Mouse (Mus musculus) MEL (cell line): ENCODE measurements around the gene Rbm24. TPM values are rescaled to one million over a fixed set of nuclear protein-coding genes. Genes with fewer than 3 reads are reported as not detected.
A peak's percentile ranks its signal among the peaks of the same experiment; 100 is the strongest.

Experiments used
- DNase-seq: peaks from one replicate; pipeline ENCODE4 v3.0.0; 2011; ENCODE audit warnings: low read depth, low spot score
- H3K27ac ChIP-seq: 2 replicates; pipeline ENCODE4 v1.5.1; 2012; ENCODE audit warnings: low read depth, mild to moderate bottlenecking, control low read depth, low read length, moderate library complexity; ENCODE audit not compliant: control insufficient read depth
- H3K27me3 ChIP-seq, 2 experiments: fragments of 150-350 bp in 1 of 2; sonication (generic) in 1 of 2; 2 replicates each; pipeline ENCODE4 v1.6.1; 2012; ENCODE audit warnings: low read length in 2 of 2, mild to moderate bottlenecking in 2 of 2, improper control_type of control experiment in 1 of 2, moderate library complexity in 1 of 2; ENCODE audit not compliant: insufficient read depth in 2 of 2, control insufficient read depth in 1 of 2
- H3K36me3 ChIP-seq, 2 experiments: 2 replicates each; pipeline ENCODE4 v1.6.1; 2012 to 2014; ENCODE audit warnings: low read length in 2 of 2, improper control_type of control experiment in 1 of 2, inconsistent platforms in 1 of 2, mild to moderate bottlenecking in 1 of 2; ENCODE audit not compliant: insufficient read depth in 2 of 2, control insufficient read depth in 1 of 2
- H3K4me1 ChIP-seq, 2 experiments: fragments of 150-350 bp in 1 of 2; sonication (generic) in 1 of 2; 2 replicates each; pipeline ENCODE4 v1.6.1; 2012; ENCODE audit warnings: low read length in 2 of 2, improper control_type of control experiment in 1 of 2, mild to moderate bottlenecking in 1 of 2; ENCODE audit not compliant: insufficient read depth in 2 of 2, control insufficient read depth in 1 of 2
- H3K4me3 ChIP-seq, 2 experiments: fragments of 150-350 bp in 1 of 2; sonication (generic) in 1 of 2; 2 replicates each; pipeline ENCODE4 v1.5.1; 2012; ENCODE audit warnings: low read depth in 2 of 2, low read length in 2 of 2, mild to moderate bottlenecking in 2 of 2, moderate library complexity in 2 of 2, control low read depth in 1 of 2, improper control_type of control experiment in 1 of 2; ENCODE audit not compliant: control insufficient read depth in 1 of 2, insufficient read depth in 1 of 2
- H3K79me2 ChIP-seq: 2 replicates; pipeline ENCODE4 v1.6.1; 2012; ENCODE audit warnings: mild to moderate bottlenecking, low read length, moderate library complexity; ENCODE audit not compliant: control insufficient read depth, poor library complexity, insufficient read depth
- H3K9ac ChIP-seq: 2 replicates; pipeline ENCODE4 v1.6.1; 2012; ENCODE audit warnings: low read depth, mild to moderate bottlenecking, control low read depth, low read length, moderate library complexity; ENCODE audit not compliant: control insufficient read depth, poor library complexity, severe bottlenecking
- H3K9me3 ChIP-seq: fragments of 150-350 bp; sonication (generic); replicated peaks from 2 replicates; pipeline ENCODE4 v1.6.1; 2012; ENCODE audit warnings: mild to moderate bottlenecking, low read length, improper control_type of control experiment, moderate library complexity; ENCODE audit not compliant: insufficient read depth
- CHD1 ChIP-seq: IDR thresholded peaks from 2 replicates; pipeline ENCODE4 v1.6.1; 2012; ENCODE audit warnings: low read depth, mild to moderate bottlenecking, inconsistent platforms, low read length, improper control_type of control experiment
- CHD2 ChIP-seq: IDR thresholded peaks from 2 replicates; pipeline ENCODE4 v1.6.1; 2011; ENCODE audit warnings: low read length, improper control_type of control experiment
- E2F4 ChIP-seq: IDR thresholded peaks from 2 replicates; pipeline ENCODE4 v1.6.1; 2011; ENCODE audit warnings: low read depth, low read length, improper control_type of control experiment, borderline replicate concordance
- ELF1 ChIP-seq: IDR thresholded peaks from 2 replicates; pipeline ENCODE4 v1.6.1; 2014; ENCODE audit warnings: low read depth, mild to moderate bottlenecking, inconsistent platforms, low read length, improper control_type of control experiment, moderate library complexity
- EP300 ChIP-seq, 2 experiments: IDR thresholded peaks; 2 replicates each; pipeline ENCODE4 v1.6.1; 2011; ENCODE audit warnings: improper control_type of control experiment in 2 of 2, low read length in 2 of 2, low read depth in 1 of 2, mild to moderate bottlenecking in 1 of 2
- ETS1 ChIP-seq: IDR thresholded peaks from 2 replicates; pipeline ENCODE4 v1.6.1; 2012; ENCODE audit warnings: low read depth, mild to moderate bottlenecking, inconsistent platforms, low read length, improper control_type of control experiment, moderate library complexity
- HCFC1 ChIP-seq: IDR thresholded peaks from 2 replicates; pipeline ENCODE4 v1.6.1; 2012; ENCODE audit warnings: low read depth, mild to moderate bottlenecking, inconsistent platforms, low read length, improper control_type of control experiment, moderate library complexity
- MAFK ChIP-seq: IDR thresholded peaks from 2 replicates; pipeline ENCODE4 v1.6.1; 2011; ENCODE audit warnings: low read depth, mild to moderate bottlenecking, low read length, improper control_type of control experiment, borderline replicate concordance
- MYC ChIP-seq: IDR thresholded peaks from 2 replicates; pipeline ENCODE4 v1.6.1; 2011; ENCODE audit warnings: low read depth, mild to moderate bottlenecking, low read length, improper control_type of control experiment, moderate library complexity
- NELFE ChIP-seq: IDR thresholded peaks from 2 replicates; pipeline ENCODE4 v1.6.1; 2011; ENCODE audit warnings: low read depth, low read length, improper control_type of control experiment
- NRF1 ChIP-seq: IDR thresholded peaks from 2 replicates; pipeline ENCODE4 v1.6.1; 2014; ENCODE audit warnings: low read depth, mild to moderate bottlenecking, inconsistent platforms, low read length, improper control_type of control experiment, moderate library complexity; ENCODE audit not compliant: poor library complexity, insufficient read depth, severe bottlenecking
- POLR2AphosphoS2 ChIP-seq: IDR thresholded peaks from 2 replicates; pipeline ENCODE4 v1.6.1; 2011; ENCODE audit warnings: low read length, improper control_type of control experiment
- POLR2AphosphoS5 ChIP-seq: IDR thresholded peaks from 2 replicates; pipeline ENCODE4 v1.6.1; 2012; ENCODE audit warnings: low read depth, borderline replicate concordance, mild to moderate bottlenecking, inconsistent platforms, low read length, moderate library complexity, mixed read lengths
- TAL1 ChIP-seq: IDR thresholded peaks from 2 replicates; pipeline ENCODE4 v1.6.1; 2012; ENCODE audit warnings: mild to moderate bottlenecking, inconsistent platforms, low read length, moderate library complexity, mixed read lengths
- TCF12 ChIP-seq: IDR thresholded peaks from 2 replicates; pipeline ENCODE4 v1.6.1; 2014; ENCODE audit warnings: low read depth, mild to moderate bottlenecking, inconsistent platforms, low read length, improper control_type of control experiment, moderate library complexity
- ZC3H11A ChIP-seq: IDR thresholded peaks from 2 replicates; pipeline ENCODE4 v1.6.1; 2012; ENCODE audit warnings: low read depth, mild to moderate bottlenecking, inconsistent platforms, low read length, improper control_type of control experiment
- polyA plus RNA-seq, 2 experiments: library from polyadenylated mRNA; stranded (reverse) in 1 of 2; unstranded in 1 of 2; fragments of >175 nt in 1 of 2; fragments of >200 nt in 1 of 2; gene quantifications; 2 replicates each; pipeline versions ENCODE4 v1.2.1 to v1.2.4; 2012; ENCODE audit warnings: low replicate concordance in 2 of 2, low read depth in 1 of 2; ENCODE audit not compliant: insufficient read length in 2 of 2, insufficient read depth in 1 of 2, missing spikeins in 1 of 2
- total RNA-seq: library from RNA; depleted of rRNA; stranded (reverse); fragments of 300-350 nt; gene quantifications from 2 replicates; pipeline ENCODE4 v1.2.3, GENCODE M21; 2012

The Rbm24 gene
- total and polyA plus RNA-seq, 3 experiments, result not detected

- TF ChIP-seq MYC (no peak), ZC3H11A (no peak), NRF1 (no peak), TCF12 (peak; percentile 97), NELFE (no peak), ETS1 (peak; percentile 92), TAL1 (no peak), CHD1 (no peak), POLR2AphosphoS5 (no peak), MAFK (peak; percentile 65; the same call in 1 of the 2 replicates), E2F4 (no peak), CHD2 (no peak)
Observed at GRCm38 (mm10) chr13:46372884-46373283, 45.4 kb upstream of the Rbm24 start (continued).

DNA sequence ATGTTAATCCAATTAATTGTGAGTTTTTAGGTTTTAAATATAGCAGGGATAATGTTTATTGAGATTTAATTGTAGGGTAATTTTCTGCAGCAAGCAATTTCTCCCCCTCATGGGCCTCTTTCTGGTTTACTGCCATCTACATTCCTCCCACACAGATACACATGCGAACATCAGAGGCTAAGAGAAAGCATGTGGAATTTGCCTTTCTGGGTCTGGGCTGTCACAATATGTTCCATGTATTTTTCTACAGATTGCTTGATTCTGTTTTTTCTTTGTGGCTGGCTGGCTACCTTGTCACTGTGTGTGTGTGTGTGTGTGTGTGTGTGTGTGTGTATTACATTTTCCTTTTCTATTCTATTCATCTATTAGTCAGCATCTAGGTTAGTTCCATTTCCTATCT is 42.9 kb upstream of the Rbm24 start:
- no peak overlapping the region for H3K27ac ChIP-seq
- peaks cover 15 to 24% of the 10 kb centered on the region in 2 experiments for H3K4me1 ChIP-seq
- no peak for DNase-seq
- H3K27me3 ChIP-seq, result no peaks in the 10 kb centered on the region
- TF ChIP-seq MAFK (no peak), POLR2AphosphoS2 (no peak)
- no peaks in the 10 kb centered on the region for H3K9me3 ChIP-seq
- H3K79me2 ChIP-seq, result no peaks in the 10 kb centered on the region; the same call in 1 of the 2 replicates
- no peak overlapping the region for H3K4me3 ChIP-seq
- H3K9ac ChIP-seq, result no peak overlapping the region
- H3K36me3 ChIP-seq, result peaks cover 0 to 14% of the 10 kb centered on the region in 2 experiments; a peak in 2 of 4 replicates

DNA sequence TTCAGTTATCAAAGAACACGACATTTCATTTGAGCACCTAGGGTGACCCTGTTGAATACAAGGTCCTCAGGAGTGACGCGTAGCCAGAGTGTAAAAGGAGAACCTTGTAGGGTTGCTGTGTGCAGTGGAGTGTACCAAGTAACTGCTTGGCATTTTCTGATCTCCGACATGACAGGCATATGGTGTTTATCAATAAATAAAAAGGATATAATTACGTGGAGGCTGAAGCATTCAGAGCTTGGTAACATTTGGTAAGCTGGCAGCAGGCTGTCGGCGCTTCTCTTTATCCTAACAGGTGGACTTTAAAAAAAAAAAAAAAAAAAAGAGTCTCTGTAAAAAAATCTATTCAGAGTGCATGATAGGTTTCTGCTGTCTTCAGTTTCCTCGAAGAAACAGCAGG is 30.8 kb upstream of the Rbm24 start:
- Histone ChIP-seq H3K36me3 (peaks cover 0 to 6% of the 10 kb centered on the region in 2 experiments; a peak in 2 of 4 replicates), H3K4me3 (no peak overlapping the region), H3K79me2 (no peaks in the 10 kb centered on the region), H3K4me1 (no peaks in the 10 kb centered on the region; a peak in 1 of 4 replicates), H3K9ac (no peak overlapping the region), H3K27ac (no peak overlapping the region), H3K27me3 (no peaks in the 10 kb centered on the region), H3K9me3 (no peaks in the 10 kb centered on the region)
- DNase-seq, result no peak
- TF ChIP-seq HCFC1 (no peak), TAL1 (no peak), ELF1 (no peak), POLR2AphosphoS5 (no peak), EP300 (IDR thresholded peaks at IDR 0.05; ENCODE audit: low read depth in 1 of 2, low read length in 2 of 2) (no peak)
- TF ChIP-seq, all 39 proteins: peak for 0
